Mouse (Mus musculus) bone marrow, adult 2 months (tissue): ENCODE measurements around the gene Pla2g4e.

Experiments
- CTCF ChIP-seq: fragments of 200-500 bp; IDR thresholded peaks from 2 replicates; pipeline ENCODE4 v1.5.1; 2011; ENCODE audit warnings: low read length, control low read depth; ENCODE audit not compliant: control insufficient read depth, insufficient read depth
- POLR2A ChIP-seq: fragments of 200-500 bp; IDR thresholded peaks from 2 replicates; pipeline ENCODE4 v1.6.1; 2011; ENCODE audit warnings: low read depth, mild to moderate bottlenecking, control low read depth, low read length, borderline replicate concordance; ENCODE audit not compliant: control insufficient read depth

DNA sequence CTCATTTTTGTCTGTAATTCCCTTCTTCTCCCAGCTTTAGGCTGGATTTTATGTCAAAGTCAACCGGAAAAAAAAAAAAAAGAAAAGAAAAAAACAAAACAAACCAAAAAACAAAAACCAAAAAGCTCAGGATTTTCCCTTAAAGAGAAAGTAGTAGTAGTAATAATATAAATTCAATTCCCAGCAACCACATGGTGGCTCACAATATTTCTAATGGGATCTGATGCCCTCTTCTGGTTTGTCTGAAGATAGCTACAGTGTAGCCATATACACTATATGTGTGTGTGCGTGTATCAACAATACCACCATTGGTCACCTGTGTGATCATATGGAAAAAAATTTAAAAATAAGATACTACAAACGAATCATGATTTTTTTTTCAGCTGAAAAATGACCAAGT, 75.8 kb downstream of the Pla2g4e start:
- TF ChIP-seq POLR2A = no peak
- no peak for TF ChIP-seq CTCF
